In the genomic region with DNA sequence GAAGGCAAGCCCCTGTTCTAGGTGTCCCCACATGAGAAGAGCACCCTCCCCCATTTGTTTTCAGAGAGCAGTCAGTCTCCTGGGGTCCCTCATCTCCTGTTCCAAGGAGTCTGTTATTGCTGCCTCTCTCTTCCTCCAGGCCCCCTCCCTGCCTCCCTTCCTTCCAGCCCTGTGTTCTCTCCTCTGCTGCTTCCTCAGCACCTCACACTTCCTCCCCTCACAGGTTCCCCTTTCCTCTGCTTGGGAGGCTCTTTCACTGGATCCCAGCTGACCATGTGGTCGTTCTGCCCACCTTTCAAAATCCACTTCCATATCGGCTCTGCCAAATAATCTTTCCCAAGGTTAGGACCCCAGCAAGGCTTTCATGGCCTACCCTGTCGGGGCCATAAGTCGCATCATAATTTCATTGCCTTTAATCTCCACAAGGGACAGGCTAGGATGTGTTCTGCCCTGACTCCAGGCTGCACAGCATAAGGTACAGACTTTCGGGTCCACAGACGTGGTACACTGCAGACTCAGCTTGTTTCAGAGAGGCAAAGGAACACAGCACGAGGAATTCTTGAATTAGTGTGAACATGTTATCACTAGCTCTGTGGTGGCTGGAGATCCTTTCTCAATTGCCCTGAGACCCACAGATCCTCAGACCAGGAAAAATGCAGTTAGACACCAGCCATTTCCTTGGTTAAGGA, we compare ENCODE assay signal across 8 mouse cellular contexts. TPM values are rescaled to one million over a fixed set of nuclear protein-coding genes. Genes with fewer than 3 reads are reported as not detected.
DNase-seq lines count a peak whose midpoint lies in the region; ATAC-seq and TF ChIP-seq lines count a peak whose summit lies in the region.

No protein-coding gene starts in this region.

- TF ChIP-seq CTCF in spleen, adult 2 months (IDR thresholded peaks at IDR 0.05; ENCODE audit: extremely low read depth, insufficient read depth, insufficient read length, insufficient replicate concordance) = no peak

- no peak for ATAC-seq in heart, embryonic 11.5 days (replicated peaks; ENCODE audit: insufficient number of reproducible peaks, low FRiP score, low TSS enrichment)
- no peak for ATAC-seq in forebrain, embryonic 14.5 days

- H3K9ac ChIP-seq in heart, embryonic 11.5 days (ENCODE audit: low read depth, low read length) = 0 out of 2 replicates have a peak overlapping the region, but pooled peaks have one; percentile 16
- H3K9ac ChIP-seq in forebrain, embryonic 14.5 days (ENCODE audit: low read length) = no peak overlapping the region

- peak overlapping the region; percentile 5; the same call in 1 of the 2 replicates for H3K4me2 ChIP-seq in heart, embryonic 11.5 days
- no peak overlapping the region for H3K4me2 ChIP-seq in forebrain, embryonic 14.5 days (ENCODE audit: low read length)

- H3K4me3 ChIP-seq in heart, embryonic 11.5 days (ENCODE audit: low read depth, low read length) = no peak overlapping the region
- H3K4me3 ChIP-seq in spleen, adult 2 months (ENCODE audit: extremely low read depth, insufficient read depth, insufficient read length) = no peak overlapping the region
- no peak overlapping the region for H3K4me3 ChIP-seq in limb, embryonic 10.5 days
- no peak overlapping the region for H3K4me3 ChIP-seq in forebrain, embryonic 14.5 days (ENCODE audit: low read depth, low read length)

- H3K36me3 ChIP-seq in heart, embryonic 11.5 days (ENCODE audit: control insufficient read depth, insufficient read depth, low read length) = no peaks in the 10 kb centered on the region
- H3K36me3 ChIP-seq in spleen, adult 2 months (ENCODE audit: control insufficient read depth, insufficient read depth, low read length) = no peaks in the 10 kb centered on the region
- H3K36me3 ChIP-seq in limb, embryonic 10.5 days = no peaks in the 10 kb centered on the region
- no peaks in the 10 kb centered on the region for H3K36me3 ChIP-seq in forebrain, embryonic 14.5 days (ENCODE audit: control insufficient read depth, insufficient read depth, low read length)

- no peak for TF ChIP-seq POLR2A in spleen, adult 2 months (IDR thresholded peaks at IDR 0.05; ENCODE audit: low read depth, low read length)

- no peaks in the 10 kb centered on the region for H3K27me3 ChIP-seq in heart, embryonic 11.5 days (ENCODE audit: control insufficient read depth, insufficient read depth, low read length)
- H3K27me3 ChIP-seq in spleen, adult 2 months (ENCODE audit: control insufficient read depth, insufficient read depth, low read length) = no peaks in the 10 kb centered on the region
- no peaks in the 10 kb centered on the region for H3K27me3 ChIP-seq in limb, embryonic 10.5 days (ENCODE audit: low read depth, poor library complexity, severe bottlenecking)
- H3K27me3 ChIP-seq in forebrain, embryonic 14.5 days (replicated peaks; ENCODE audit: control insufficient read depth, insufficient read depth, low read length) = no peaks in the 10 kb centered on the region

- 41% methylated on average over 7 of the region's 7 CpGs for WGBS in heart, embryonic 11.5 days (ENCODE audit: insufficient replicate concordance)
- WGBS in spleen, adult 2 months = 69% methylated on average over 7 of the region's 7 CpGs
- WGBS in limb, embryonic 10.5 days = 65% methylated on average over 7 of the region's 7 CpGs
- 86% methylated on average over 7 of the region's 7 CpGs for WGBS in forebrain, embryonic 14.5 days

- peak overlapping the region; percentile 85 for H3K27ac ChIP-seq in heart, embryonic 11.5 days (ENCODE audit: low read depth, low read length)
- H3K27ac ChIP-seq in spleen, adult 2 months (ENCODE audit: insufficient read depth, low read length) = peak overlapping the region; percentile 22; the same call in 1 of the 2 replicates
- peak overlapping the region; percentile 71 for H3K27ac ChIP-seq in limb, embryonic 10.5 days
- H3K27ac ChIP-seq in forebrain, embryonic 14.5 days (ENCODE audit: low read depth, low read length) = no peak overlapping the region

- DNase-seq in heart, postnatal 4 days = no peak
- no peak for DNase-seq in spleen, adult 2 months (ENCODE audit: low read depth in 1 of 2, low spot score in 2 of 2)
- no peak for DNase-seq in spleen, postnatal 14 days (ENCODE audit: low spot score in 2 of 2)
- DNase-seq in limb, embryonic 10.5 days (ENCODE audit: low spot score) = no peak
- DNase-seq in urinary bladder, postnatal 10 days (ENCODE audit: low spot score) = no peak
- DNase-seq in cerebellum, adult 8-10 months = no peak
- no peak for DNase-seq in forebrain, embryonic 14.5 days (ENCODE audit: low spot score)

- no peaks in the 10 kb centered on the region for H3K9me3 ChIP-seq in heart, embryonic 11.5 days (replicated peaks; ENCODE audit: control insufficient read depth, low read length)
- H3K9me3 ChIP-seq in limb, embryonic 10.5 days (replicated peaks) = no peaks in the 10 kb centered on the region
- H3K9me3 ChIP-seq in forebrain, embryonic 14.5 days (replicated peaks; ENCODE audit: control insufficient read depth, low read length) = no peaks in the 10 kb centered on the region

- H3K4me1 ChIP-seq in heart, embryonic 11.5 days (ENCODE audit: control insufficient read depth, insufficient read depth, low read length) = peaks cover 26% of the 10 kb centered on the region
- H3K4me1 ChIP-seq in spleen, adult 2 months (ENCODE audit: control insufficient read depth, insufficient read depth, insufficient read length) = no peaks in the 10 kb centered on the region; the same call in 1 of the 2 replicates
- H3K4me1 ChIP-seq in limb, embryonic 10.5 days = peaks cover 48% of the 10 kb centered on the region
- H3K4me1 ChIP-seq in forebrain, embryonic 14.5 days (ENCODE audit: control insufficient read depth, insufficient read depth, low read length) = no peaks in the 10 kb centered on the region

RNA-seq across cellular contexts. Expression of gene Zfp36l1, which starts 29.5 kb away (rescaled TPM):
- polyA plus RNA-seq in heart, embryonic 11.5 days (2014; fragmentation: Nextera tagmentation; extraction: Ambion mirVana) = 133 and 144 TPM in 2 replicates
- 100 to 1,000 TPM; 174 to 188 TPM for total RNA-seq in heart, postnatal 4 days (2021)
- polyA plus RNA-seq in spleen, adult 2 months (2012; rRNA removed) = 251 and 372 TPM in 2 replicates
- polyA plus RNA-seq in limb, embryonic 10.5 days (2016; fragmentation: Nextera tagmentation; extraction: Ambion mirVana) = 88.4 and 96.4 TPM in 2 replicates
- 39.7 and 45.5 TPM in 2 replicates for polyA plus RNA-seq in forebrain, embryonic 14.5 days (2014; fragmentation: Nextera tagmentation; extraction: Ambion mirVana)
